Mouse (Mus musculus) gastrocnemius, postnatal 25 days (tissue): ENCODE measurements around the gene Cdk17. TPM values are rescaled to one million over a fixed set of nuclear protein-coding genes. Genes with fewer than 3 reads are reported as not detected.

ENCODE experiments used
- DNase-seq: peaks from one replicate; pipeline ENCODE4 v3.0.0; 2022
- total RNA-seq, 2 experiments: library from RNA; stranded (reverse); gene quantifications; 1 replicate in 1 of 2; 2 replicates in 1 of 2; pipeline ENCODE4 v1.2.3; 2021

Gene Cdk17
- total RNA-seq, 2 experiments from 2014 or later = 5.9 to 6.3 TPM

DNA sequence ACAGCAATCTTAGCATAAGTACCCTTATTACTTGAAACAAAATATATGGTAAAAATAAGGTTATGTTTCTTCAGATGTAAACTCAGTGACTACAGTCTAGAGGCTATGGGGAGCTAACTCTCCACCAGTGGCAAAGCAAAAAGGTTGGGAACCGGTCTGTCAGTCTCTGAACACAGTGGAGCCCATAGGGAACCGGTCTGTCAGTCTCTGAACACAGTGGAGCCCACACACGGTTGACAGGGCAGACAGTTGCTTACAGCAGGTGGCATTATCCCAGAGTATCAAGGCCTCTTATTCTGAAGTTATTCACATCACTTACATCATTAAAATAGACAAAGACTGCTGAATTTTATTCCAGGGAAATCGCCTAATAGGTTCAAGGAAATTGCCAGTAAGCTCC is 70.8 kb downstream of the Cdk17 start:
- DNase-seq = no peak

GRCm38 (mm10) chr10:93231893-93232292 is 71.2 kb downstream of the Cdk17 start:
- no peak for DNase-seq

DNA sequence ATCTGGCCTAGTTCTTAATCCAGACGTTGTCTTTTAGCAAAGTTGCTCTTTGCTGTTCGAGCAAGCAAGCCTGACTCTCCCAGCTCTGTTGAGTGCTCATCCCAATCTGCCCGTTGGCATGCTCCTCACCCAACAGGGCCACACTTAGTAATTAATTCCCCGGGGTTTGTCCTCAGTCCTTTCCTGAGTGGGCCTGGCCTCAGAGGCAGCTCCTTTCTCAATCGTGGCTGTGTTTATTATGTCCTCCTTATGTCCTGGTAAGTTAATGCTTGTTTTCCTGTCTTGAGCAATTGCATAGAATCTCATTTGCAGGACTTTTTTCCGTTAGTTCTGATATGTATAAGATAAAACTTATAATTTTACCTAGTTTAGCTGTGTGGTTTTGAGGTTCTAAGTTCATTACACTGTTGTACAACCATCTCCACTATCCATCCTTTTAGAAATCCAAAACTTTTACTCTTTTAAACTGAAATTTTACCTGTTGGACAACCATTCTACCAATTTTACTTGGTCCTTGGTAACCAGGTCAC is 73.1 kb downstream of the Cdk17 start:
- DNase-seq = no peak

DNA sequence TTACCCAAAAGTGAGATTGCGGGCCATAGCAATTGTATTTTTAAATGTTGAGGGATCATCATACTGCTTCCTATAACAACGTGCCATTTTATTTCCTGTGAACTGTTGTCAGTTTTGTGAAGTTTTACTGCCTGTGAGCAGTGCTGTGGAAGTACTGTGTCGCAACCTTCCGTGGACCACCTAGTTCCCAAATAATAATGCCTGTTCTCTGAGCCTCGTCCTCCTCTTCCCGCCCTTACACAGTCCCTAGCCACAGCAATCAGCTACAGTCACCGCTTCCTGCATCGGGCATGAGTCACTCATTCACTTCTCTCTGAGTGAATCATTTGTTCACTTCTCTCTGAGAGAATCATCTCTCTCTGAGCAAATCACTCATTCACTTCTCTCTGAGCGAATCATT is 74.0 kb downstream of the Cdk17 start:
- no peak for DNase-seq

DNA sequence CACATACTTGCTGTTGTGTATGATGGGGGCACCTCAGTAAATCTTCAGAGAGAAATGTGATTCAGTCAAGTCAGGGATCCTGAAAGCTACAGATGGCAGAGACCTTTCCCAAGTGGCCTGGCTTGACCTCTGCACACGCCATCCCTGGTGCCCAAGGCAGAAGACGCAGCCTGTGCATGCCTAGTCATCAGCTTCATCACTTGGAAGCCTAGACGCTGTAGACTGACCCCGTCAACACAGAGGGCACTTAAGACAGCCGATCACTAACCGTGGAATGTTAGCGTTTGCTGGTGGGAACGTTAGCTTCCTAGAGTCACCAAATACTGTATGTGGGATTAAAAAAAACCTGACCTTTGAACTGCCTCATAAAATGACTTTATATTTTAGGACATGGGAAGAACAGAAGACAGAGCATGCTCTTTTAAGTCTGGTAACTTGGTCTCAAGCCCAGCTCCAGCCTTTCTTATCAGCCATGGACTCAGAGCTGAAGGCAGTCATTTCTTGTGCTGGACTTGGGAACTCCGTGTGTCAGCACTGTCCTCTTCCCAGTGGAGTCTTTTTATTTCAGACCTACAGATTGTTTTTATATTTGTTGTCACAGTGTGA is 78.6 kb downstream of the Cdk17 start:
- DNase-seq = no peak

DNA sequence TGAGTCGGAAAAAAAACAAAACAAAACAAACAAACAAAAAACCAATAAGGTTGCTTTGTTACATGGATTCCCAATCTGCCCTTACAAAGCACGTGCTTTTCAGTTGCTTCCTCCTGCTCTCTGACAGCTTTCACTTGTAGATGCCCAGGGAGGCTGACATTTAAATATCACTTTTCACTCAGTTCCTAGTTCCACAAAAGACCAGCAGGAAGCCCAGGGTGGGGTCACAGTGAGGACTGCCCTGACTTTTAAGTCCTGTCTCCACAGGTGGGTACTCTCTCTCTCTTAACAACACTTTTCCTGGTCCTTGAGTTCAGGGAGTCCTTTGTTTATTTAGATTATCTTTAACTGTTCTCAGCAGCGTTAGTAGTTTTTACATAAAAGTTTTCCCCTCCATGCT is 81.5 kb downstream of the Cdk17 start:
- no peak for DNase-seq

DNA sequence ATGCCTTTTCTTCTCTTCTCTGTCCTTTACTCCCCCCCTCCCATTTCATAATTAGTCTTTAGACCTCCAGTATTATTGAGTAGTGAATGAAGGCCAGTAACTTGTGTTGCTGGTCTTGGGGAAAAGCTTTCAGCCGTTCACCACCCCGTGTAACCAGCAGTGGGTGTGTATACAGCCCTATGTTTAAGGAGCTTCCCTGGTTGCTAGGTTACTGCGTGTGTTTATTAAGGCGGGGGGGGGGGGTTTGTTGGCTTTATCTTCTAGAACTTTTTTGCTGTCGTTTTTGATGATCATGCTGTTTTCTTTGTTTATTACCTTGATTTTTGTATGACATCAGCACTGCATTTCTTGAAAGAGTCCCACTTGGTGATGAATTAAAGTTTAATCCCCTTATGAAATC is 82.2 kb downstream of the Cdk17 start:
- no peak for DNase-seq

DNA sequence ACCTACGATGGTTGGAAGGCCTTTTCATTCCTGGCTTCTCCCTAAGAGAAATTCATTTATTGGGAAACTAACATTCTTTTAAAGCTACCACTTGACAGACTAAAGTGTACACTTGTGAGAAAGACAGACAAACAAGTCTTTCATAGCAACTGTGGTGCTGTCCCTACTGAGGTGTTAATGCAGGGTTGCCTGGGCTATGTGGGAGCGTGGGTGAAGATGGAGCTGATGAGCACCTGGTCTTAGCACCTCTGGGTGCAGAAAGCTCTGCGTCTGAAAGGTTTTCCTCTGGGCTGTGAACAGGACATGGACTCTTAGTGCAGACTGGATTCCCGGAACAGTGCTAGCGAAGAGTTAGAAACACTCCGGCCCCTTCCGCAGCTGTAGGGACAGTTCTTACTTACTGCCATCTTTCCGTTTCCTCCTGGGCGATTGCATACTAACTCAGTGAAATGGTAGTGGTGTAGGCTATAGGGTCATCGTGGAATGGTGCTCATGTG is 83.6 kb downstream of the Cdk17 start:
- no peak for DNase-seq

GRCm38 (mm10) chr10:93246185-93246920 is 85.7 kb downstream of the Cdk17 start:
- DNase-seq = no peak

DNA sequence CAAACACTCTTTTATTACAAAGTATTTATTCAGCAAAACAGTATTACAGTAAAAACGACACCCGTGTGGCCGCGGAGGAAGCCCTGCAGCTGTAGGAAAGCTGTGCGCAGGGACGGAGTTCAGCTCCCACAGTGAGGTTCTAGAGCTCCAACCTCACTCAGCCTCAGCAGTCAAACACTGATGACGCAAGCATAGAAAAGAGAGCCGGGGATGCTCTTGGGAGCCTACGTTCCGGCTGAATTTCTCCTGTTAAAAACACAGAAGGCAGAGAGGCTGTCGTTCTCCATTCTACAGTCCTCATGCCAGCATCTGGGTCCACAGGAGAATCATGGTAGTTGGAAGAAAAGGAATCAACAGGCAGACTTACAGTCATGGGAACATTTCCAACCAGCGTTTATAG is 86.7 kb downstream of the Cdk17 start:
- DNase-seq = no peak

DNA sequence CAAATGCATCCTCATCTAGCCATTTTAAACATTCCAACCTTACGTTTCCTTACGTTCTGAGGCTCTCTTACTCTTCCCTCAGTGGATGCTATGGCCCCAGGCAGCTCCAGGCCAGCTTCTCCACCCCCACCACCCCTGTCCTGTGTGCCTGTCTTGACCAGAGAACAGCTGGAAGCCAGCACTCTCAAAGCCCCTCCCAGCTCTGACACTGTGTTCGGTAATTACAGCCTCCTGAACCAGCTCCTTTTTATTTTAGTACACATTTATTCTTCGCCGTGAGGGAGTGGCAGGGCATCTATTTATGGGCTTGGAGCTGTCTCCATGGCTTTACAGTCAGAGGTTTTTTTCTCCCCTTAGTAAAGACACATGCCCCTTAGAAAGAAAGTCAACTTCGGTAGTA is 87.2 kb downstream of the Cdk17 start:
- DNase-seq = no peak

- no peak for DNase-seq
Measured at GRCm38 (mm10) chr10:93248416-93248815, 87.7 kb downstream of the Cdk17 start.

- no peak for DNase-seq
Measured at GRCm38 (mm10) chr10:93249901-93250300, 89.2 kb downstream of the Cdk17 start.

DNA sequence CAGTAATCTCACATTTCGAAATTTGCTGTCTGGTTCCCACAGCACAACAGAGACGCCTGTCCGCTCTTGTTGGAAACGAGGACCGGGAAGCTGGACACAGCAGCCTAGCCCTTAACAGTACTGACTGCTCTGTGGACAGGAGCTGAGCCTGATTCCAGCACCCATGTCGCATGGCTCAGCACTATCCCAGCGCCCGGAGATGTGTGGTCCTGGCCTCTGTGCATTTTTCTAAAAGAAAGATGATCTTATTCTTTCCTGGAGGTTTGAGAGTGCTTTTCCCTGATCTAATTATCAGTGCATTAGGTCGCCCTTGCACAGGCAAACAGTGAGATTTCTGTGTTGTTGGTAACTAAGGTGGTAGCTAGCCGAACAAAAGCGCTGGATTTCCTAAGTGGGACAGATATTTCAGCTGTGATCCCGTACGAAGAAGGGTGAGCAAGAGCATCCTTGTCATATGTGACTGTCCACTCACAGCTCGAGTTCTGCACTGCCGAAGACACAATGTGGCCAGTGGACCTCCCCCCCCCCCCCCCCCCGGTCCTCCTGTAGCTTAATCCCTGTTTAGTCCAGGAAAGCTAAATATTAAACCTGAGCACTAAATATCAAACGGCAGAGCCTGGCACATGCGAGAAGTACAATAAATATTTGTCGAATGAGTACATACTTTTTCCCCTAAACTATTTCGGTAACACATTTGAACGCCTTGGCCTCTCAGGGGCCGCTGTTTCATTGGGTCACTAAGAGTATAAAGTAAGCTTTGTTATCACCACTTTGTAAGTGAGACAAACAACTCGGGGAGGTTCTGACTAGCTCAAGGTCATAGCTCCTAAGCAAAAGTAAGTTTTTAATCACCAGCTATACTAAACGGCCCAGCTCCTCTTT is 90.0 kb downstream of the Cdk17 start:
- DNase-seq = no peak

DNA sequence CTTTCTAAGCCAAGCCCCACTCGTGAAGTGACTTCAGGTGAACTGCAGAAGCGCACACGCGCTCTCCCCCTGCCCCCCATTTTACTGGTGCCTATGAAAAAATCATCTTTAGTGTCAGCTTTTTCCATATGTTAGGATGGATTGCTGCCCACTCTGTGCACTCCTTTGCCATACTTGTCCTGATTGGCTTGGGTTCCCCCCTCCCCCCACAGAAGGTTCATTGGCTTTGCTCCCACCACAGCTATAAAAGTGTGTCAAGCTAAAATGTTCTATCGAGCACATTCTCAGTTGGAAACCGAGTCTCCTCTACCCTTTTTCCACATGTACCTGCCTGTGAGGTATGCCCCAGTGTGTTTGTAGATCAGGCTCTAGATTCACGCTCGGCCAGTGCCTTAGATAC is 90.8 kb downstream of the Cdk17 start:
- DNase-seq = no peak

DNA sequence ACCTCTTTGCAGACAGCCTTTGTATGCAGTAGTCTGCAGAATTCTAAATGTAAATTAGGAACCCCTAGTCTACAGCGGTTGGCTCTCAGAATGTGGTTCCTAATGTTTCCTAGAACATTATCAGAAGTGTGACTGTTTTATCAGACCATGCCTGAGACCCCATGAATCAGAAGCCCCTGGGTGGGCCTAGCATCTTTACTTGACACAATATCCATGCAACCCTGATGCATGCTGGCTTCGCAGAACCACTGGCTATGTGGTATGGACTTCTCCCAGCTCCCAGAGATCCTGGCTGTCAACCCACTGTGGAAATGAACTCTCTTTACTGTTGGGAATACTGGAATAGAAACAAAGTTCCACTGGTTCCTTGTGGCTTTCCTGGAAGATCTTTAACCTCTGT is 92.0 kb downstream of the Cdk17 start:
- no peak for DNase-seq

DNA sequence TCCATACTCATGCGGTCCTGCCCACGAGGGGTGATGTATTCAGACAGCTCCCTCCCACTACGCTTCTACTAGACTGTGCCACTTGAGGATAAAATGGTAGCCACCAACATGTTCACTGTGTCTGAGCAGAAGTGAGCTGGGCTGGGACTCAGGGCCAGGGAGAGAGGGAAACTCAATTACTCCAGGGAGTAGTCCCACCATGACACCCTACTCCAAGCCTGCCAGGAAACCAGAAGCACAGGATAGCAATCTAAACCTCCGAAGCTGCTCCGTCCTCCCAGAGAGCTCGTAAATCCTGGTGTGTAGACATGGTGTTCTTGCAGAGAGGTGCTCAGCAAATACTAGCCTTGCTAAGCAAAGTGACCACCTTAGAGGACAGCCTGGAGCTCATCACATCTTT is 92.5 kb downstream of the Cdk17 start:
- DNase-seq = no peak

- peak; percentile 32 for DNase-seq
Measured at GRCm38 (mm10) chr10:93255294-93255693, 94.6 kb downstream of the Cdk17 start.

DNA sequence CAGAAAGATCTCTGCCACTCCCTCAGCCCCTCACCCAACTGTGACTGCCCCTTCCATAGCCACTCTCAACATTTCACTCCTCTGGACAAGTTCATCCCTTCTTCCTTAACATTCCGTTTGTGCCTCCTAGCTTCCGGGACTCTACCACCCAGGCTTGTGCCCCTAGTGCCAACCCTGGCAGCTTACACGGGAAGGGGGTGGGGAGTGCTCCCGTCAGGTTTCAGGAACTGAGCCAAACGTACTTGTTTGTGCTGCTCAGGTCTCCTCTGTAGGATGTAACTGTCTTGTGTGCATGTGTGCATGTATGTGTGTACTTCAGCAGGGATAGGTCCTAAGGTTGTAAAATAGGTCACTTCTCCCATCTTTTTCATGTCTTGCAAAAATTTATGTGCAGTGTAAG is 99.2 kb downstream of the Cdk17 start:
- no peak for DNase-seq

- DNase-seq = peak; percentile 62
Measured at GRCm38 (mm10) chr10:93261132-93261980, 100.7 kb downstream of the Cdk17 start.

- no peak for DNase-seq
Measured at GRCm38 (mm10) chr10:93261981-93262499, 101.4 kb downstream of the Cdk17 start.

DNA sequence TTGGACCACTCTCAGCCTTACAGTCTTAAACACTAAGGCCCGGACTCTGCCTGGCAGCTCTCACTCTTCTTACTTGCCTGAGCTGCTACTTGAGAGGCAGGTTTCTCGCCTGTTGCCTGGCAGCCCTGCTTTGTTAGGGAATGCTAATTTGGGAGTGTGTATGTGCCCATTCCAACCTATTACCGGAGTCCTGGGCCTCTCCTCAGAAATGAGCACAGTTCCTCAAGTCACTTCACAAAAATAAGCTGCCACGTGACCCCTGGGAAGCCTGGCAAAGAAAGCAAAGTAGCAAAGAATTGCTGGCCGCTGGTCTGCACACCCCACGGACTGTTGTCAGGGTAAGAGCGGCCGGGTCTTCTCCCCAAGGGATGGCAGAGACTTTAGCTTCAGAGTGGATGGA is 102.8 kb downstream of the Cdk17 start:
- DNase-seq = no peak
